Mouse (Mus musculus) liver, postnatal 0 days (tissue): ENCODE measurements around the gene Olfr293.

Source experiments
- CTCF ChIP-seq: sonication (generic); IDR thresholded peaks from 2 replicates; pipeline ENCODE4 v1.5.1; 2016; ENCODE audit warnings: antibody characterized with exemption, low read depth
- EP300 ChIP-seq: IDR thresholded peaks from 2 replicates; pipeline ENCODE4 v1.6.1; 2016; ENCODE audit warnings: antibody characterized with exemption, low read depth, mild to moderate bottlenecking

- TF ChIP-seq CTCF = no peak
- no peak for TF ChIP-seq EP300
Observed at GRCm38 (mm10) chr7:86648761-86649160, at the start of gene Olfr293.
